Mouse (Mus musculus) ES-Bruce4 (cell line): ENCODE results near the gene Olfr65. TPM values are rescaled to one million over a fixed set of nuclear protein-coding genes. Genes with fewer than 3 reads are reported as not detected.

Experiments used
- H3K27ac ChIP-seq: 2 replicates; pipeline ENCODE4 v1.5.1; 2012; ENCODE audit warnings: low read length, inconsistent platforms; ENCODE audit not compliant: insufficient read depth
- H3K27me3 ChIP-seq: 2 replicates; pipeline ENCODE4 v1.6.1; 2012; ENCODE audit warnings: mild to moderate bottlenecking, low read length, inconsistent platforms; ENCODE audit not compliant: control insufficient read depth, poor library complexity, insufficient read depth, severe bottlenecking
- H3K36me3 ChIP-seq: 2 replicates; pipeline ENCODE4 v1.6.1; 2012; ENCODE audit warnings: inconsistent platforms, mild to moderate bottlenecking, low read length, moderate library complexity; ENCODE audit not compliant: control insufficient read depth, poor library complexity, insufficient read depth, severe bottlenecking
- H3K4me1 ChIP-seq: one replicate; pipeline ENCODE4 v1.8.1; 2011; ENCODE audit warnings: low read length; ENCODE audit not compliant: control insufficient read depth, insufficient read depth
- H3K4me3 ChIP-seq: 2 replicates; pipeline ENCODE4 v1.5.1; 2011; ENCODE audit warnings: low read depth, mild to moderate bottlenecking, low read length
- H3K9ac ChIP-seq: 2 replicates; pipeline ENCODE4 v1.6.1; 2012; ENCODE audit warnings: low read depth, mild to moderate bottlenecking, inconsistent platforms; ENCODE audit not compliant: poor library complexity, severe bottlenecking
- H3K9me3 ChIP-seq: replicated peaks from 2 replicates; pipeline ENCODE4 v1.6.1; 2012; ENCODE audit warnings: mild to moderate bottlenecking, low read length, inconsistent platforms; ENCODE audit not compliant: control insufficient read depth, poor library complexity, insufficient read depth, severe bottlenecking
- CTCF ChIP-seq: IDR thresholded peaks from one replicate; pipeline ENCODE4 v1.8.1; 2011; ENCODE audit warnings: low read depth, low read length
- EP300 ChIP-seq: IDR thresholded peaks from 2 replicates; pipeline ENCODE4 v1.6.1; 2011; ENCODE audit warnings: low read depth, low read length; ENCODE audit not compliant: insufficient read depth
- POLR2A ChIP-seq: IDR thresholded peaks from one replicate; pipeline ENCODE4 v1.8.1; 2011; ENCODE audit warnings: low read length; ENCODE audit not compliant: insufficient read depth
- polyA plus RNA-seq: library from polyadenylated mRNA; stranded (reverse); fragments of >200 nt; gene quantifications from 2 replicates; pipeline ENCODE4 v1.2.4, GENCODE M21; 2011; ENCODE audit warnings: low read depth; ENCODE audit not compliant: missing spikeins, insufficient read depth, insufficient read length

Olfr65 gene
- polyA plus RNA-seq, 1 experiment, result not detected

- Histone ChIP-seq H3K9ac (no peak overlapping the region), H3K36me3 (no peaks in the 10 kb centered on the region), H3K4me3 (no peak overlapping the region), H3K27ac (no peak overlapping the region), H3K9me3 (no peaks in the 10 kb centered on the region), H3K4me1 (no peaks in the 10 kb centered on the region), H3K27me3 (no peaks in the 10 kb centered on the region)
- TF ChIP-seq CTCF, result no peak
- no peak for TF ChIP-seq POLR2A
- TF ChIP-seq EP300, result no peak
These were observed 30.2 kb upstream of the Olfr65 start for GRCm38 (mm10) chr7:103873064-103873463.

- H3K4me3 ChIP-seq, result no peak overlapping the region
- no peaks in the 10 kb centered on the region for H3K9me3 ChIP-seq
- no peaks in the 10 kb centered on the region for H3K36me3 ChIP-seq
- no peak overlapping the region for H3K9ac ChIP-seq
- no peak overlapping the region for H3K27ac ChIP-seq
- TF ChIP-seq EP300, result no peak
- no peaks in the 10 kb centered on the region for H3K4me1 ChIP-seq
- H3K27me3 ChIP-seq, result no peaks in the 10 kb centered on the region
These were observed 28.8 kb upstream of the Olfr65 start for GRCm38 (mm10) chr7:103874451-103874850.

GRCm38 (mm10) chr7:103877093-103877492 lies 26.2 kb upstream of the Olfr65 start:
- H3K9ac ChIP-seq, result no peak overlapping the region
- H3K4me3 ChIP-seq, result no peak overlapping the region
- no peaks in the 10 kb centered on the region for H3K4me1 ChIP-seq
- H3K27me3 ChIP-seq, result 0 out of 2 replicates have a peak, but pooled peaks cover 2% of the 10 kb centered on the region
- H3K36me3 ChIP-seq, result no peaks in the 10 kb centered on the region
- no peak overlapping the region for H3K27ac ChIP-seq
- TF ChIP-seq CTCF (no peak), EP300 (no peak), POLR2A (no peak)
- no peaks in the 10 kb centered on the region for H3K9me3 ChIP-seq

GRCm38 (mm10) chr7:103886152-103886551 lies 17.1 kb upstream of the Olfr65 start, which contains the start of gene Olfr66:
Olfr66 (minus strand) TSS chr7:103886252.
- Histone ChIP-seq H3K4me3 (no peak within 1 kb of the TSS), H3K4me1 (no peaks in the 10 kb centered on the region), H3K27ac (no peak within 1 kb of the TSS), H3K9ac (no peak within 1 kb of the TSS), H3K27me3 (0 out of 2 replicates have a peak, but pooled peaks cover 2% of the 10 kb centered on the region), H3K36me3 (no peaks in the 10 kb centered on the region), H3K9me3 (no peaks in the 10 kb centered on the region)
- TF ChIP-seq POLR2A, result no peak

GRCm38 (mm10) chr7:103894385-103894784 lies 8.9 kb upstream of the Olfr65 start, which contains the start of gene Olfr64:
Olfr64 (minus strand) TSS chr7:103894485.
- no peak within 1 kb of the TSS for H3K9ac ChIP-seq
- TF ChIP-seq EP300, result no peak
- no peak for TF ChIP-seq POLR2A
- no peak for TF ChIP-seq CTCF
- no peak within 1 kb of the TSS for H3K4me3 ChIP-seq
- H3K9me3 ChIP-seq, result no peaks in the 10 kb centered on the region
- no peaks in the 10 kb centered on the region for H3K27me3 ChIP-seq
- H3K36me3 ChIP-seq, result no peaks in the 10 kb centered on the region
- H3K27ac ChIP-seq, result no peak within 1 kb of the TSS
- H3K4me1 ChIP-seq, result no peaks in the 10 kb centered on the region

GRCm38 (mm10) chr7:103910047-103910446 lies 6.8 kb downstream of the Olfr65 start:
- no peaks in the 10 kb centered on the region for H3K36me3 ChIP-seq
- no peaks in the 10 kb centered on the region for H3K27me3 ChIP-seq
- H3K27ac ChIP-seq, result no peak overlapping the region
- TF ChIP-seq POLR2A (no peak), EP300 (no peak), CTCF (no peak)
- no peaks in the 10 kb centered on the region for H3K4me1 ChIP-seq
- H3K9me3 ChIP-seq, result no peaks in the 10 kb centered on the region; the same call in 1 of the 2 replicates
- no peak overlapping the region for H3K4me3 ChIP-seq
- H3K9ac ChIP-seq, result no peak overlapping the region
